Mouse (Mus musculus): Measurements from ENCODE around the gene Srp9. TPM values are rescaled to one million over a fixed set of nuclear protein-coding genes. Genes with fewer than 3 reads are reported as not detected.

Gene Srp9
- total RNA-seq, 2 experiments from 2014 or later: 48.5 to 62.1 TPM

DNA sequence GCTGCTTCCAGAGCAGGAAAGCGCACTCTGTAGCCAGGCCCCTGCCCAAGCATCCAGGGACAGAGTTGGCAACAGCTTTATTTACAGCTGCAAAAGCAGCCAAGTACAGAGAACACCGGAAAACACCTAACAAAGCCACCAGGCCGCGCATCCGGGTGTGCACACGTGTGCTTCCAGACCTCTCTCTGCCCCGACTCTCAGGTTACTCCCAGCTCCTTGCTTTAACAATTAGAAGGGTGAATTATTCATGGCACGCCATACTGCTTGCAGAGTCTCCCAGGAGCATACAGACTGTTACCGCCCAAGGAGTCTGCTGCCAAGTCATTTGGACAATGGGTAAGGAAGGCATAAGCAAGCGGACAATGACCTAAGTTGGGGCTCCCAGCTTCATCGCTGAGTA is 21.1 kb upstream of the Srp9 start:
- no peak for DNase-seq (ENCODE audit: low spot score in 2 of 2)

GRCm38 (mm10) chr1:182105023-182105422 is 19.5 kb upstream of the Srp9 start:
- no peak for DNase-seq (ENCODE audit: low spot score in 2 of 2)

DNA sequence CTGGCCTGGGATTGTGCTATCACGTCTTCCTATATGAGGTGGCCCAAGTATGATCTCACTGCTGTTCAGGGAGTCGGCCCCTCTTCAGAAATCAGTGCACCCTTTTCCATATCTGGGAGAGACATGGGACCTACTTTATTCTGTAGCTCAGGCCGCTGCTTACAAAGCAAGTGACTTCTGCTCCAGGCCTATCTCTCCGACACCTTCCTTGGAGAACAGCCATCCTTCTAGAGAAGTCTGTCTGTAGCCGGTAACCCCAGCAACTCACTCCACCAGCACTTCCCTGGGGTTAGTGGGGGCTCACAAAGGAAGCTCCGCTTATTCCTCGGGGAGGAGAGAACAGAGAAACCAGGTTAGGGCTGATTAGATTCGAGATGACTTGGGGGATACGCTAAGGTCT is 17.3 kb upstream of the Srp9 start:
- no peak for DNase-seq (ENCODE audit: low spot score in 2 of 2)

DNA sequence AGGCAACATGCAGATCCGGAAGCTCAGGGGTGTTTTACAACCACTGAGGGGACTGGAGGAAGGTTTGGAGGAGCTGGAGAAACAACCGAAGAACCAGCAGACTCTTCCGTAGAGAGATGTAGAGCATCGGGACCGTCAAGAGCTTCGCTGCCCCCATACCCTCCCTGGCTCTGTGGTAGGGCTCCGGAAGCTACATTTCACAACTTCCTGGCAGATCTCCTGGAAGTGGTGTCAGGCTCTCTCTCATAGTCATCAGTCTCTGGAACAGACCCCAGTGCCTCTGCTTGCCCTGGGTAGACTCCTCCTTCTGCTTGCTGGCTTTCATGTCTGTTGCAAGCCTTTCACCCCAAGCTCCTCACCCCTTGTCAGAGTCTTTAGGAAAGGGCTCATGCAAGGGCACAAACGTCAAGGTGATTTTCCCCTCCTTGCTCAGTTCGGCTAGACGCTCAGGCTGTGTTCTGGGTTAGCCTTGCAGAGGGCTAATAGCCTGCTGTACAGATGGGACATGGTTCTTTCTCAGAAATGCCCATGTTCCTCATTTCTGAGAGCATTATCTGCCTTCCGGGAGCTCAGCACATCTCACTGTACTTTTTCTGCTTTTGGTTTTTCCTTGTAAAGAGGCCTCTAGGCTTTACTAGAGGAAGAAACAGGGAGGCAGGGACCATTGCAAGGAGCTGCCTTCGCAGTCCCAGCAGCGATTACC is 16.0 kb upstream of the Srp9 start:
- no peak for DNase-seq (ENCODE audit: low spot score in 2 of 2)

DNA sequence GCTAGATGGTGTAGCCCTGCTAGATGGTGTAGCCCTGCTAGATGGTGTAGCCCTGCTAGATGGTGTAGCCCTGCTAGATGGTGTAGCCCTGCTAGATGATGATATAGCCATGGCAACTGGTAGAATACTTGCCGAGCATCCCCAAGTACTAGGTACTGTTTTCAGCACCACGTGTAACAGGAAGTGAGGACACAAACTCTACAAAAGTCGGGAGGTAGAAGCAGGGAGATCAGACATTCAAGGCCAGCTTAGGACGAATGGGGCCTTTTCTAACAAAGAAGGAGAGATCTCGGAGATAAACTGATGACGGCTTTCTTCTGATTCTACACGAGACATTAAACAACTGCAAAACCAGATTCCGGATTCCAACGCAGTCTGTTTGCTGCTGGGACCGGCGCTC is 14.4 kb upstream of the Srp9 start:
- no peak for DNase-seq (ENCODE audit: low spot score in 2 of 2)

DNA sequence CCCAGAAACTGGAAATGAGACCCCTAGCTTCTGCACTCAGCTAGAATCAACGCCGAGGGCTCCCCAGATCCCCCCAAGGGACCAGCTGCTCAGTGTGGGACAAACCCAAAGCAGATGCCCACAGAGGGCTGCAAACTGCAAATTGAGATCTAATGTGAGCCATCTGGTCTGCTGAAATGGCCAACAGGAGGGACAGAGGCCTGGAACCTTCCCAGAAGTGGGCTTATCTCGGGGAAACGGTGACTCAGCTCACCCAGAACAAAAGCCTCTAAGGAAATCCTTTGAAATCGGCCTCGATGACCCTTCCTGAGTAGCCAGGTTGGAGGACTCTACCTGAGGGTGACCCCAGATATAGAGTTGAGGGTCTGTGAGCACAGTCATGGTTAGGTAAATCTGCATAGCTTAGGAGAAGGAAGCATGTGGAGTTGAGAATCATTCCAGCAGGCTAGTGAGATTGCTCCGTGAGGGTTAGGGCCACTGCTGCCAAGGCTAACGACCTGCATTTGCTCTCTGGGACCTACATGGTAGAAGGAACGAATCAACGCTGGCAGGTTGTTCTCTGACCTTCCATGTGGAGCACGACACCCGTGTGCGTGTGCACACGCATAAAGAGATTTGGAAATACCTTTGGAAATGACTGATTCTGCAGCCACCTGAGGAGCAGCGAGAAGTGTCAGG is 13.7 kb upstream of the Srp9 start:
- no peak for DNase-seq (ENCODE audit: low spot score in 2 of 2)

- no peak for DNase-seq (ENCODE audit: low spot score in 2 of 2)
These were observed 12.9 kb upstream of the Srp9 start for GRCm38 (mm10) chr1:182111386-182112317.

GRCm38 (mm10) chr1:182112385-182112784 is 12.2 kb upstream of the Srp9 start:
- no peak for DNase-seq (ENCODE audit: low spot score in 2 of 2)

DNA sequence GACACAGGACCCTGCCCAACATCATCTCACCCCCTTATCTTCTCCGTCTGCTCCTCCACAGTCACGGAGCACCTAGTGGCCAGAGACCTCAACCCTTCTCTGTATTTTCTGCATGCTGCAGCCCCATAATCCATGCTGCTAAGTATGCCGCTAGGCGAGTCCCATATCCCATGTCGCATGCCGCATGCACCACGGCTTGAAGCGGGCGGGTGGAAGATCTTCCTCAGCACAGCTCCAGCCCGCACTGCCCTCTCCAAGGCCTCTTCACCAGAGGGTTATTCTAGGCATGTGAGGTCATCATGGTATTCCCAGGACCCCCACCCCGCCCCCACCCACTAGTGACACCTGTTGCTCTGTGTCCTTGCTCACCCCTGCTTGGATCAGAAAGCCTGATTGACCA is 11.4 kb upstream of the Srp9 start:
- DNase-seq (ENCODE audit: low spot score in 2 of 2): no peak

DNA sequence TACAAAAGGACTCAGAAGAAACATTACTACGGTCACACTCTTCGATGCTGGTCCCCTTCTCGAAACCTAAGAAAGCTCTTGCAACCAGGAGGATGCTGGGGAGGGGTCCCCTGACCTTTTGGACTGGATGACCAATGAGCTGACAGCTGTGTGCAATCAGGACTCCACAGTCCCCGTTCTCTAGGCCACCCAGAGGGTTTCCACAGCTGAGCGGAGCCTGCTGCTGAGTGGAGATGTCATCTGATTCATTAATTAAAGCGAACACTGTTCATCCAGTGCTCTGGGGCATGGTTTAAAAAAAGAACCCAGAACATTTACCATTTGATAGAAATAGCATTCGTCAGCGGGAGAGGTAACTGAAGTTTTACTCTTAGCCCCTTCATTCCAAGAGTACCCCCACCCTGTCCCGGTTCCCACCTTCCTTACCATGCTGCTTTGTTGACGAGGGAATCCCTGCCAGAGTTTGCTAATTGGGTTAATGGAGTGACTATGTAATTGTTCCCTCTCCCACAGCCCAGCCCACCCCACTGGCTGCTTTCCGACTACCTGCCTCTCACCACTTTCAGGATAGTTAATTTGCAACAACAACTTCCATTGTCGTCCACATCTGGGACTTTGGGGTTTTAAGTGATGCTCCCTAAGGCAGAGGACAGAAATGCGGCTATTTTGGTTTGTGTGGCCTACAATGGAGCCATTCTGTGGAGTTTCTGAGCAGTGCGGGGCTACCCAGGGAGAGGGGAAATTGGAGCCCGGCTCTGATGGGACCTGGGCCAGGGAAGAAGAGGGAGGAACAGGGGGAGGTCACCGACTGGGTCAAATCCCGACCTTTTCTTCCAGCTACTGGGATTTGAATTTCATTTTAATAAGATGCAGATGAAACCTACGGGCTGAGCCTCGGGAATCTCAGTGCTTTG is 10.7 kb upstream of the Srp9 start:
- DNase-seq (ENCODE audit: low spot score in 2 of 2): no peak

DNA sequence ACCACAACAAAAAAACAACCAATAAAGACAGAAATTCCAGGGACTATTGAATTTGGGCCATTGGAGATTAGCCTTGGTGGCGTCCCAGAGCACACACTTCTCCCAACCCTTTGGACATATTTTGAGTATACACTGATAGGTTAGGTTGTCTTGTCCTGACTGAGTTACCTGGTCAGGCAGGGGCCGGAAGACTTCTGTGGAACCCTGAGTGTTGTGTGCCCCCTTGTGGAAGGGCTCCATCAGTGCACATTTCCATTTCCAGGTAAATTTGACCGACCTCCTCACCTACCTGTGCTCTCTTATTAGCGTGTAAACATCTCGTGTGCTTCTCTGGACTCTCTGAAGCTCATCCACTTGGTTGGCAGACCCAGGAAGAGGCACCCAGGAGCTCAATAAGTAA is 9.3 kb upstream of the Srp9 start:
- peak in 1 of 2 experiments; percentile 42 for DNase-seq (ENCODE audit: low spot score in 2 of 2)

DNA sequence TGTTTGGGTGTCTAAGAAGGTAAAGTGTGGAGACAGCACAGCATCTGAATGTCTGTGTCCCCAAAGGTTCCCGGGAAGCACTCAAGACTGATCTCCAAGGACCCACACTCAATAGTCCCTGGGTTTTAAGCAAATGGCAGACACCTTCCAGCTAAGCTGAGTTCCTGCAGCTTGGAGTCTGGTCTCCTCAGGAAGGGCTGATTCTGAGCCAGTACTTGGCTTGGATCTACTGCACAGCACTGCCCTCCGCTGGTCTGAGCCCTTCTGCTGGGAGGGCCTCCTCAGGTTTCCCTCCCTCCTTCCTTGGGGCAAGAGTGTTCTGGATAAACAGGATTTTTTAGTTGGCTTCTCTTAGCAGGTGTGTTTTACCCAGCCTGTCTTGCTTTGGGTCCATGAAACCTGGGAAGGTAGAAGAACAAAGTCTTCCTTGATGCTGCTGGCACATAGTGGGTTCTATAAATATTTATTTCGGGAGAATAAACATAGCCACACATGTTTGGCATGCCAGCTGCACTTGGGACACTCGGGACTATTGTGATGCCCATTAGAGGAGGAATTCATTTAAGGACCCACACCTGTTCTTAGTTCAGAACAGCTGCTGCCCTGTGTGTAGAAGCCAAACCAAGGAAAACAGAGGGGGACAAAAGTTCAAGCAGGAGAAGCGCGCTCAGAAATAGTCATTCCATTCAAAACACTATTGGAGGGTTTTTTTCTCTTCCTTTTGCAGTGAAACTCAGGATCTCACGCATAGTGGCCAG is 8.7 kb upstream of the Srp9 start:
- DNase-seq (ENCODE audit: low spot score in 2 of 2): no peak

DNA sequence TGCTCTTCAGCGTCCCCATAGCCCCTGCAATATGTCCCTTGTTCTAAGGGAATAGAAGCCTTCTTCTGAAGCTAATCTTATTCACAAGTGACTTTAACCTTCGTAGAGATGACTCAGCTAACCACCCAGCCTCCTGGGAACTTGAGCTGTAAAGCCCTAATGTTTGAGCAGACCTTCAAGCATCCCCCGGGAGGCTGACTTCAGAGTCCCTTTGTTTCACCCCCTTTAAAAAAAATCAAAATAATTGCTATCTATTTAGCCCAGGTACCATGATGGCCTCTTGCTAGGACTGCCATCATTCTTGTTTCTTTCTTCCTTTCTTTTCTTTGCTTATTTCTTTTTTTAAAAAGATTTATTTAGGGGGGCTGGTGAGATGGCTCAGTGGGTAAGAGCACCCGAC is 2.1 kb upstream of the Srp9 start:
- no peak for DNase-seq (ENCODE audit: low spot score in 2 of 2)

- DNase-seq (ENCODE audit: low spot score in 2 of 2): peak; percentile 68 to 73
These were observed 409 bp downstream of the Srp9 start for GRCm38 (mm10) chr1:182124924-182125368.

GRCm38 (mm10) chr1:182130830-182131229 is 6.3 kb downstream of the Srp9 start:
- no peak for DNase-seq (ENCODE audit: low spot score in 2 of 2)

GRCm38 (mm10) chr1:182137204-182138125 is 12.9 kb downstream of the Srp9 start:
- no peak for DNase-seq (ENCODE audit: low spot score in 2 of 2)

DNA sequence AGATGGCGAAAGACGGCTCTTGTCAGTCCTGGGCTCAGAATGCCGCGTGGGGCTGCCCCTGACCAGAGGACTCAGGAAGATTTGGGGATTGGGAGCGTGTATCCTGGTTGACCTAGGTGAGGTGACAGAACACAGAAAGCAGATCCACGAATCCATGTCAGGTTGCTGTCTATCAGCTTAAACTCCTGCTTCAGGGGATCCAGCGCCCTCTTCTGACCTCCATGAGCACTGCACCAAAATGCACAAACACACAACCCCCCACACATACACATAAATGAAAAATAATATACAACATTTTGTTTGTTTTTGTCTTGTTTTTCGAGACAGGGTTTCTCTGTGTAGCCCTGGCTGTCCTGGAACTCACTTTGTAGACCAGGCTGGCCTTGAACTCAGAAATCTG is 13.6 kb downstream of the Srp9 start:
- DNase-seq (ENCODE audit: low spot score in 2 of 2): no peak

DNA sequence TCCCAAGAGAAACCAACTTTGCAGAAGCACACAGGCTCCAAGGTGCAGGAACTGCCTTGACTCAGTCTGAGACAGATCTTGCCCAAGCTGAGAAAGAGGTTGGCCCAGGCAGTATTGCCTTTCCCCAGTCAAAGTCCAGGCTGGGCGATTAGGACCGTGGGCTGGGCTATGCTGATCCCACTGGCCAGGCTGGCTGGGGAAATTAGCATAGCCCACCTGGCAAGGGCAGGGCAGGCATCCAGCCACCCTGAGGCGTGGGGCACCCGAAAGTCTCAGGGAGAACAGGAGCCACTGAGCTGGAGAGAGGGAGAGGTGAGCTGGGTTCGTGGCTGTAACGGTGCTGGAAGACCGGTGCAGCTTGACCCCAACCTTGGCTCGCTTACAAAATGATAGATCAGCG is 15.4 kb downstream of the Srp9 start:
- DNase-seq (ENCODE audit: low spot score in 2 of 2): no peak

- peak; percentile 76 to 83 for DNase-seq (ENCODE audit: low spot score in 2 of 2)
These were observed 15.8 kb downstream of the Srp9 start for GRCm38 (mm10) chr1:182140370-182140769.
